Mouse (Mus musculus): ENCODE data around the gene Ndufb11. TPM values are rescaled to one million over a fixed set of nuclear protein-coding genes. Genes with fewer than 3 reads are reported as not detected.
A peak's percentile ranks its signal among the peaks of the same experiment; 100 is the strongest.

Ndufb11 gene
- 252 and 262 TPM in 2 replicates for total RNA-seq (2012; rRNA removed)
- 100 to 1,000 TPM in 1 of 2 experiments, not detected in 1; 357 TPM for polyA plus RNA-seq (2012; ENCODE audit: insufficient read depth in 1 of 2, insufficient read length in 2 of 2, low read depth in 1 of 2, low replicate concordance in 2 of 2, missing spikeins in 1 of 2)

GRCm38 (mm10) chrX:20617176-20617902 is at the start of gene Ndufb11, which contains the start of gene Rbm10:
Gene Ndufb11, minus strand, starts transcription at chrX:20617619.
Gene Rbm10, plus strand, starts transcription at chrX:20617503.
- Histone ChIP-seq H3K27me3 (ENCODE audit: control insufficient read depth in 1 of 2, insufficient read depth in 2 of 2, low read length in 2 of 2) (no peaks in the 10 kb centered on the region), H3K4me3 (ENCODE audit: control insufficient read depth in 1 of 2, insufficient read depth in 1 of 2, low read depth in 2 of 2, low read length in 2 of 2) (peak within 1 kb of the TSS; percentile 95 to 96), H3K79me2 (ENCODE audit: control insufficient read depth, insufficient read depth, low read length, poor library complexity) (peaks cover 53% of the 10 kb centered on the region), H3K4me1 (ENCODE audit: control insufficient read depth in 1 of 2, insufficient read depth in 2 of 2, low read length in 2 of 2) (peaks cover 2 to 14% of the 10 kb centered on the region in 2 experiments), H3K36me3 (ENCODE audit: control insufficient read depth in 1 of 2, insufficient read depth in 2 of 2, low read length in 2 of 2) (peaks cover 10 to 27% of the 10 kb centered on the region in 2 experiments), H3K27ac (ENCODE audit: control insufficient read depth, low read depth, low read length) (peak within 1 kb of the TSS; percentile 98), H3K9me3 (replicated peaks; ENCODE audit: insufficient read depth, low read length) (no peaks in the 10 kb centered on the region), H3K9ac (ENCODE audit: control insufficient read depth, low read depth, low read length, poor library complexity, severe bottlenecking) (peak within 1 kb of the TSS; percentile 88)
- peak; percentile 96 for DNase-seq (ENCODE audit: low read depth, low spot score)
- TF ChIP-seq USF2 (IDR thresholded peaks at IDR 0.05; ENCODE audit: borderline replicate concordance in 1 of 2, insufficient read depth in 1 of 2, low read depth in 1 of 2, low read length in 2 of 2) (no peak), ELF1 (IDR thresholded peaks at IDR 0.05; ENCODE audit: low read depth, low read length) (peak; percentile 63; the same call in 1 of the 2 replicates), ZC3H11A (IDR thresholded peaks at IDR 0.05; ENCODE audit: low read depth, low read length) (no peak), MAZ (IDR thresholded peaks at IDR 0.05; ENCODE audit: low read depth, low read length) (peak; percentile 88; the same call in 1 of the 2 replicates), SIN3A (IDR thresholded peaks at IDR 0.05; ENCODE audit: low read length) (peak; percentile 77), ETS1 (IDR thresholded peaks at IDR 0.05; ENCODE audit: low read depth, low read length) (0 out of 2 replicates have a peak, but pooled peaks have one; percentile 32), SMC3 (IDR thresholded peaks at IDR 0.05; ENCODE audit: low read depth, low read length) (0 out of 2 replicates have a peak, but pooled peaks have one; percentile 3), ZKSCAN1 (IDR thresholded peaks at IDR 0.05; ENCODE audit: low read depth, low read length) (no peak), E2F4 (IDR thresholded peaks at IDR 0.05; ENCODE audit: borderline replicate concordance, low read depth, low read length) (0 out of 2 replicates have a peak, but pooled peaks have one; percentile 23), EP300 (IDR thresholded peaks at IDR 0.05; ENCODE audit: low read depth in 1 of 2, low read length in 2 of 2) (0 out of 4 replicates have a peak, but pooled peaks of 1 of the 2 experiments have one; percentile 23), KAT2A (conservative IDR thresholded peaks at IDR 0.05; ENCODE audit: low read depth, low read length) (peak; percentile 56; the same call in 1 of the 2 replicates), POLR2A (IDR thresholded peaks at IDR 0.05; ENCODE audit: control insufficient read depth in 1 of 2, insufficient read depth in 1 of 2, low read depth in 1 of 2, low read length in 2 of 2, poor library complexity in 1 of 2) (peak; percentile 58 to 79; a peak in 3 of 4 replicates), POLR2AphosphoS5 (IDR thresholded peaks at IDR 0.05; ENCODE audit: borderline replicate concordance, low read depth, low read length) (peak; percentile 25; the same call in 1 of the 2 replicates), TCF12 (IDR thresholded peaks at IDR 0.05; ENCODE audit: low read depth, low read length) (0 out of 2 replicates have a peak, but pooled peaks have one; percentile 24), HCFC1 (IDR thresholded peaks at IDR 0.05; ENCODE audit: low read depth, low read length) (peak; percentile 84), MAX (IDR thresholded peaks at IDR 0.05; ENCODE audit: low read length) (no peak; the same call in 1 of the 2 replicates), MYB (IDR thresholded peaks at IDR 0.05; ENCODE audit: low read depth, low read length) (no peak), NRF1 (IDR thresholded peaks at IDR 0.05; ENCODE audit: insufficient read depth, low read depth, low read length, poor library complexity, severe bottlenecking) (peak; percentile 74), RCOR1 (IDR thresholded peaks at IDR 0.05; ENCODE audit: low read depth, low read length) (no peak), ZMIZ1 (IDR thresholded peaks at IDR 0.05; ENCODE audit: low read depth, low read length) (peak; percentile 63), POLR2AphosphoS2 (IDR thresholded peaks at IDR 0.05; ENCODE audit: low read length) (peak; percentile 57), NELFE (IDR thresholded peaks at IDR 0.05; ENCODE audit: low read depth, low read length) (peak; percentile 54), TBP (IDR thresholded peaks at IDR 0.05; ENCODE audit: low read depth, low read length) (peak; percentile 83), MXI1 (IDR thresholded peaks at IDR 0.05; ENCODE audit: low read depth, low read length) (peak; percentile 57), UBTF (IDR thresholded peaks at IDR 0.05; ENCODE audit: borderline replicate concordance, insufficient read depth, low read depth, low read length) (no peak), CTCF (IDR thresholded peaks at IDR 0.05 in 2 of 3, conservative IDR thresholded peaks at IDR 0.05 in 1 of 3; ENCODE audit: control insufficient read depth in 1 of 3, insufficient read depth in 1 of 3, low read depth in 2 of 3, low read length in 3 of 3, poor library complexity in 1 of 3, severe bottlenecking in 1 of 3) (no peak), MAFK (IDR thresholded peaks at IDR 0.05; ENCODE audit: borderline replicate concordance, low read depth, low read length) (no peak), USF1 (IDR thresholded peaks at IDR 0.05; ENCODE audit: low read depth, low read length) (no peak), JUND (IDR thresholded peaks at IDR 0.05; ENCODE audit: low read depth, low read length) (no peak)
